Mouse (Mus musculus): Measurements from ENCODE around the gene Abcc3. TPM values are rescaled to one million over a fixed set of nuclear protein-coding genes. Genes with fewer than 3 reads are reported as not detected.

Abcc3 gene
- total and polyA plus RNA-seq, 2 experiments from 2014 or later: 0.99 to 3.6 TPM

GRCm38 (mm10) chr11:94346611-94347010 is 46.2 kb downstream of the Abcc3 start:
- Histone ChIP-seq H3K4me1 (ENCODE audit: insufficient read depth, low read length) (no peaks in the 10 kb centered on the region), H3K4me2 (ENCODE audit: low read depth, low read length, poor library complexity, severe bottlenecking) (no peak overlapping the region), H3K9me3 (ENCODE audit: low read length) (no peaks in the 10 kb centered on the region), H3K36me3 (ENCODE audit: insufficient read depth, low read length) (no peaks in the 10 kb centered on the region), H3K9ac (replicated peaks; ENCODE audit: low read length, poor library complexity, severe bottlenecking) (no peak overlapping the region), H3K27me3 (ENCODE audit: insufficient read depth, low read length) (no peaks in the 10 kb centered on the region), H3K27ac (ENCODE audit: low read depth, low read length) (no peak overlapping the region), H3K4me3 (ENCODE audit: low read depth, low read length) (no peak overlapping the region)
- no peak for TF ChIP-seq CTCF (IDR thresholded peaks at IDR 0.05)
- no peak for ATAC-seq (ENCODE audit: low FRiP score)
- no peak for DNase-seq (ENCODE audit: low spot score)
- 69% methylated on average over 3 of the region's 3 CpGs for WGBS

GRCm38 (mm10) chr11:94345926-94346325 is 46.9 kb downstream of the Abcc3 start:
- Histone ChIP-seq H3K4me2 (ENCODE audit: low read depth, low read length, poor library complexity, severe bottlenecking) (no peak overlapping the region), H3K27ac (ENCODE audit: low read depth, low read length) (no peak overlapping the region), H3K4me1 (ENCODE audit: insufficient read depth, low read length) (no peaks in the 10 kb centered on the region), H3K36me3 (ENCODE audit: insufficient read depth, low read length) (no peaks in the 10 kb centered on the region), H3K9ac (replicated peaks; ENCODE audit: low read length, poor library complexity, severe bottlenecking) (no peak overlapping the region), H3K27me3 (ENCODE audit: insufficient read depth, low read length) (no peaks in the 10 kb centered on the region), H3K9me3 (ENCODE audit: low read length) (no peaks in the 10 kb centered on the region), H3K4me3 (ENCODE audit: low read depth, low read length) (no peak overlapping the region)
- no peak for TF ChIP-seq CTCF (IDR thresholded peaks at IDR 0.05)
- DNase-seq (ENCODE audit: low spot score): no peak
- ATAC-seq (ENCODE audit: low FRiP score): no peak
- WGBS: 92% methylated on average over 10 of the region's 10 CpGs

- Histone ChIP-seq H3K27me3 (ENCODE audit: insufficient read depth, low read length) (no peaks in the 10 kb centered on the region), H3K4me2 (ENCODE audit: low read depth, low read length, poor library complexity, severe bottlenecking) (no peak overlapping the region), H3K27ac (ENCODE audit: low read depth, low read length) (no peak overlapping the region), H3K9me3 (ENCODE audit: low read length) (no peaks in the 10 kb centered on the region), H3K36me3 (ENCODE audit: insufficient read depth, low read length) (no peaks in the 10 kb centered on the region; the same call in 1 of the 2 replicates), H3K4me3 (ENCODE audit: low read depth, low read length) (no peak overlapping the region), H3K9ac (replicated peaks; ENCODE audit: low read length, poor library complexity, severe bottlenecking) (0 out of 2 replicates have a peak overlapping the region, but pooled peaks have one; percentile 2), H3K4me1 (ENCODE audit: insufficient read depth, low read length) (no peaks in the 10 kb centered on the region)
- WGBS: 62% methylated on average over 1 of the region's 1 CpGs
- ATAC-seq (ENCODE audit: low FRiP score): no peak
- TF ChIP-seq CTCF (IDR thresholded peaks at IDR 0.05): no peak
- DNase-seq (ENCODE audit: low spot score): no peak
These were observed 48.3 kb downstream of the Abcc3 start for GRCm38 (mm10) chr11:94344470-94344869.

GRCm38 (mm10) chr11:94343955-94344358 is 48.8 kb downstream of the Abcc3 start:
- Histone ChIP-seq H3K27me3 (ENCODE audit: insufficient read depth, low read length) (no peaks in the 10 kb centered on the region), H3K9ac (replicated peaks; ENCODE audit: low read length, poor library complexity, severe bottlenecking) (no peak overlapping the region), H3K36me3 (ENCODE audit: insufficient read depth, low read length) (peaks cover 5% of the 10 kb centered on the region; the same call in 1 of the 2 replicates), H3K27ac (ENCODE audit: low read depth, low read length) (0 out of 2 replicates have a peak overlapping the region, but pooled peaks have one; percentile 9), H3K4me1 (ENCODE audit: insufficient read depth, low read length) (no peaks in the 10 kb centered on the region), H3K4me2 (ENCODE audit: low read depth, low read length, poor library complexity, severe bottlenecking) (no peak overlapping the region), H3K9me3 (ENCODE audit: low read length) (no peaks in the 10 kb centered on the region), H3K4me3 (ENCODE audit: low read depth, low read length) (no peak overlapping the region)
- no peak for TF ChIP-seq CTCF (IDR thresholded peaks at IDR 0.05)
- WGBS: 12% methylated on average over 5 of the region's 5 CpGs
- no peak; the same call in 1 of the 2 replicates for ATAC-seq (ENCODE audit: low FRiP score)
- peak; percentile 59 for DNase-seq (ENCODE audit: low spot score)

GRCm38 (mm10) chr11:94342114-94342905 is 50.5 kb downstream of the Abcc3 start:
- no peak for TF ChIP-seq CTCF (IDR thresholded peaks at IDR 0.05)
- WGBS: 22% methylated on average over 13 of the region's 13 CpGs
- DNase-seq (ENCODE audit: low spot score) (peak; percentile 43), ATAC-seq (ENCODE audit: low FRiP score) (no peak)
- Histone ChIP-seq H3K4me1 (ENCODE audit: insufficient read depth, low read length) (no peaks in the 10 kb centered on the region), H3K27ac (ENCODE audit: low read depth, low read length) (no peak overlapping the region), H3K36me3 (ENCODE audit: insufficient read depth, low read length) (peaks cover 16% of the 10 kb centered on the region; the same call in 1 of the 2 replicates), H3K9ac (replicated peaks; ENCODE audit: low read length, poor library complexity, severe bottlenecking) (no peak overlapping the region; the same call in 1 of the 2 replicates), H3K4me2 (ENCODE audit: low read depth, low read length, poor library complexity, severe bottlenecking) (no peak overlapping the region), H3K4me3 (ENCODE audit: low read depth, low read length) (no peak overlapping the region), H3K27me3 (ENCODE audit: insufficient read depth, low read length) (no peaks in the 10 kb centered on the region), H3K9me3 (ENCODE audit: low read length) (no peaks in the 10 kb centered on the region)
